Mouse (Mus musculus) spleen, postnatal 36 days (tissue): ENCODE data around the gene Vmn1r148.
"Not testable (repeated sequence)": the region's sequence is repeated elsewhere in the genome, so short reads cannot be mapped to it uniquely, and the experiment has no call there.

ENCODE experiments used
- DNase-seq, 2 experiments: peaks; one replicate each; pipeline ENCODE4 v3.0.0; 2022; ENCODE audit warnings: low spot score in 2 of 2, mixed read lengths in 1 of 2

The Vmn1r148 gene

DNA sequence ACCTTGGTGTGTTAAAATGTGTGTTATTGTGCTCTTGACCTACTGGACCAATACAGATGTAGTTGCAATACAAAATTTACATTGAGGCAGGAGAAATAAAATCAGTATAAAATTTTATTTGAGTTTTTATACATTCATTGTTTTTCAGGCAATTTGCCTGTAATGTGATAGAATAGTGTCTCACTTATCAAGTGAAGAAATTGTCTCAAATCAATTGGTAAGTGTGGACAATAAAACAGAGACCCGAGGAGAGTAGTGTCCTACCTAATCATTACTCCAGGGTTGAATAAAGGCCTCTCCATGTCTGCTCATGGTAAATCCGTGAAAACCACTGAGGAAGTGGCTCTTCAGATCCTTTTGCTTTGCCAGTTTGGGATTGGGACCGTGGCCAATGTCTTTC lies at the start of gene Vmn1r148:
Gene Vmn1r148, plus strand, starts transcription at position 301 of the 400 bp plus-strand sequence.
- not testable (repeated sequence) for DNase-seq

DNA sequence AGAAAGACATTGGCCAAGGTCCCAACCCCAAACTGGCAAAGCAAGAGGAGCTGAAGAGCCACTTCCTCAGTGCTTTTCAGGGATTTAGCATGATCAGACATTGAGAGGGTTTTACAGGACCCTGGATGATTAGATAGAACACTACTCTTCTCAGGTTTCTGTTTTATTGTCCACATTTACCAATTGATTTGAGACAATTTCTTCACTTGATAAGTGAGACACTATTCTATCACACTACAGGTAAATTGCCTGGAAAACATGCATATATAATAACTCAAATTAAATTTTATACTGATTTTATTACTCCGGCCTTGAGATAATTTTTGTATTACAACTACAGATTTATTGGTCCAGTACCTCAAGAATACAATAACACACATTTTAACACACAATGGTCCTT lies 42.4 kb upstream of the Vmn1r148 start, which contains the start of gene Gm8660:
Gene Gm8660, minus strand, starts transcription at position 101 of the 400 bp plus-strand sequence.
- DNase-seq: not testable (repeated sequence)

DNA sequence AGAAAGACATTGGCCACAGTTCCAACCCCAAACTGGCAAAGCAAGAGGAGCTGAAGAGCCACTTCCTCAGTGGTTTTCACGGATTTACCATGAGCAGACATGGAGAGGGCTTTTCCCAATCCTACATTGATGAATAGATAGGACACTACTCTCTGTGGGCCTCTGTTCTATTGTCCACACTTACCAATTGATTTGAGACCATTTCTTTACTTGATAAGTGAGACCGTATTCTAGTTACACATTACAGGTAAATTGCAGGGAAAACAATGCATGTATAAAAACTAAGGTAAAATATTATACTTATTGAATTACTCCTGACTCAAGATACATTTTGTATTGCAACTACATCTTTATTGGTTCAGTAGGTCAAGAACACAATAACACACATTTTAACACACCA lies 24.7 kb downstream of the Vmn1r148 start, which contains the start of gene Vmn1r149:
Gene Vmn1r149, minus strand, starts transcription at position 101 of the 400 bp plus-strand sequence.
- DNase-seq: not testable (repeated sequence)

DNA sequence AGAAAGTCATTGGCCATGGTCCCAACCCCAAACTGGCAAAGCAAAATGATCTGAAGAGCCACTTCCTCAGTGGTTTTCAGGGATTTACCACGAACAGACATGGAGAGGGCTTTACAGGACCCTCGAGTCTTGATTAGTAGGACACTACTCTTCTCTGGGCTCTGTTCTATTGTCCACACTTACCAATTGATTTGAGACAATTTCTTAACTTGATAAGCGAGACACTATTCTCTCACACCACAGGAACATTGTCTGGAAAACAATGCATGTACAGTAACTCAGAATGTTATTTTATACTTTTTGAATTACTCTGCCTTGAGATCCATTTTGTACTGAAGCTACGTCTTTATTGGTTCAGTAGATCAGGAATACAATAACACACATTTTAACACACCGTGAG lies 50.6 kb downstream of the Vmn1r148 start, which contains the start of gene Gm10665:
Gene Gm10665, minus strand, starts transcription at position 101 of the 400 bp plus-strand sequence.
- DNase-seq: not testable (repeated sequence)
